Mouse (Mus musculus) 3134 (cell line): ENCODE measurements at regions not wholly inside any gene's neighbourhood (a gene's known extent, or its start where the extent isn't known, plus 50 kb on each side); places are given as distances from the start of the nearest gene placed in this dataset.

Source experiments
- DNase-seq: peaks from one replicate; pipeline ENCODE4 v3.0.0-alpha.2; 2011; ENCODE audit warnings: low spot score; ENCODE audit not compliant: insufficient read length; ENCODE audit errors: extremely low read depth

- no peak for DNase-seq
These were observed 349.5 kb downstream of the Osr1 start for GRCm38 (mm10) chr12:9919433-9919832.

- no peak for DNase-seq
These were observed 350.5 kb downstream of the Osr1 start for GRCm38 (mm10) chr12:9920401-9920800.

- peak; percentile 59 for DNase-seq
These were observed 351.8 kb downstream of the Osr1 start for GRCm38 (mm10) chr12:9921591-9922198.

GRCm38 (mm10) chr12:9924561-9924960 is 354.6 kb downstream of the Osr1 start:
- DNase-seq: no peak

- no peak for DNase-seq
These were observed 364.2 kb downstream of the Osr1 start for GRCm38 (mm10) chr12:9934158-9934557.

GRCm38 (mm10) chr12:9941357-9941756 is 371.4 kb downstream of the Osr1 start:
- DNase-seq: no peak

- no peak for DNase-seq
These were observed 371.9 kb downstream of the Osr1 start for GRCm38 (mm10) chr12:9941823-9942222.

GRCm38 (mm10) chr12:9948784-9949183 is 378.9 kb downstream of the Osr1 start:
- no peak for DNase-seq

- no peak for DNase-seq
These were observed 382.5 kb downstream of the Osr1 start for GRCm38 (mm10) chr12:9952372-9952771.

GRCm38 (mm10) chr12:9954178-9954888 is 384.4 kb downstream of the Osr1 start:
- no peak for DNase-seq

GRCm38 (mm10) chr12:9969390-9969789 is 399.5 kb downstream of the Osr1 start:
- DNase-seq: no peak

GRCm38 (mm10) chr12:9970771-9971170 is 399.0 kb upstream of the Nt5c1b start:
- no peak for DNase-seq

GRCm38 (mm10) chr12:9978494-9979112 is 391.2 kb upstream of the Nt5c1b start:
- peak; percentile 72 for DNase-seq

GRCm38 (mm10) chr12:9979113-9979507 is 390.7 kb upstream of the Nt5c1b start:
- DNase-seq: peak; percentile 78

GRCm38 (mm10) chr12:9991305-9991704 is 378.5 kb upstream of the Nt5c1b start:
- DNase-seq: no peak

GRCm38 (mm10) chr12:9995670-9996069 is 374.1 kb upstream of the Nt5c1b start:
- DNase-seq: no peak

GRCm38 (mm10) chr12:9996455-9997189 is 373.2 kb upstream of the Nt5c1b start:
- no peak for DNase-seq

GRCm38 (mm10) chr12:9997190-9997561 is 372.6 kb upstream of the Nt5c1b start:
- DNase-seq: no peak

GRCm38 (mm10) chr12:9997571-9997970 is 372.2 kb upstream of the Nt5c1b start:
- no peak for DNase-seq

GRCm38 (mm10) chr12:9999933-10000332 is 369.8 kb upstream of the Nt5c1b start:
- DNase-seq: no peak

GRCm38 (mm10) chr12:10008473-10008872 is 361.3 kb upstream of the Nt5c1b start:
- no peak for DNase-seq
